Mouse (Mus musculus) ES-Bruce4 (cell line): Measurements from ENCODE around the gene Prl2c1. TPM values are rescaled to one million over a fixed set of nuclear protein-coding genes. Genes with fewer than 3 reads are reported as not detected.
"Not testable (repeated sequence)": the region's sequence is repeated elsewhere in the genome, so short reads cannot be mapped to it uniquely, and the experiment has no call there.

Experiments used
- H3K27ac ChIP-seq: 2 replicates; pipeline ENCODE4 v1.5.1; 2012; ENCODE audit warnings: low read length, inconsistent platforms; ENCODE audit not compliant: insufficient read depth
- H3K27me3 ChIP-seq: 2 replicates; pipeline ENCODE4 v1.6.1; 2012; ENCODE audit warnings: mild to moderate bottlenecking, low read length, inconsistent platforms; ENCODE audit not compliant: control insufficient read depth, poor library complexity, insufficient read depth, severe bottlenecking
- H3K36me3 ChIP-seq: 2 replicates; pipeline ENCODE4 v1.6.1; 2012; ENCODE audit warnings: inconsistent platforms, mild to moderate bottlenecking, low read length, moderate library complexity; ENCODE audit not compliant: control insufficient read depth, poor library complexity, insufficient read depth, severe bottlenecking
- H3K4me1 ChIP-seq: one replicate; pipeline ENCODE4 v1.8.1; 2011; ENCODE audit warnings: low read length; ENCODE audit not compliant: control insufficient read depth, insufficient read depth
- H3K4me3 ChIP-seq: 2 replicates; pipeline ENCODE4 v1.5.1; 2011; ENCODE audit warnings: low read depth, mild to moderate bottlenecking, low read length
- H3K9ac ChIP-seq: 2 replicates; pipeline ENCODE4 v1.6.1; 2012; ENCODE audit warnings: low read depth, mild to moderate bottlenecking, inconsistent platforms; ENCODE audit not compliant: poor library complexity, severe bottlenecking
- H3K9me3 ChIP-seq: replicated peaks from 2 replicates; pipeline ENCODE4 v1.6.1; 2012; ENCODE audit warnings: mild to moderate bottlenecking, low read length, inconsistent platforms; ENCODE audit not compliant: control insufficient read depth, poor library complexity, insufficient read depth, severe bottlenecking
- CTCF ChIP-seq: IDR thresholded peaks from one replicate; pipeline ENCODE4 v1.8.1; 2011; ENCODE audit warnings: low read depth, low read length
- EP300 ChIP-seq: IDR thresholded peaks from 2 replicates; pipeline ENCODE4 v1.6.1; 2011; ENCODE audit warnings: low read depth, low read length; ENCODE audit not compliant: insufficient read depth
- POLR2A ChIP-seq: IDR thresholded peaks from one replicate; pipeline ENCODE4 v1.8.1; 2011; ENCODE audit warnings: low read length; ENCODE audit not compliant: insufficient read depth
- polyA plus RNA-seq: library from polyadenylated mRNA; stranded (reverse); fragments of >200 nt; gene quantifications from 2 replicates; pipeline ENCODE4 v1.2.4, GENCODE M21; 2011; ENCODE audit warnings: low read depth; ENCODE audit not compliant: missing spikeins, insufficient read depth, insufficient read length

Gene Prl2c1
- not detected in 2 replicates for polyA plus RNA-seq

GRCm38 (mm10) chr13:27849042-27849441 lies at the start of gene Prl2c1:
Gene Prl2c1 (plus strand): TSS chr13:27849342.
- H3K36me3 ChIP-seq, result no peaks in the 10 kb centered on the region
- no peak for TF ChIP-seq CTCF
- TF ChIP-seq POLR2A, result no peak
- TF ChIP-seq EP300, result no peak
- no peak within 1 kb of the TSS for H3K4me3 ChIP-seq
- H3K27ac ChIP-seq, result no peak within 1 kb of the TSS
- H3K4me1 ChIP-seq, result no peaks in the 10 kb centered on the region
- H3K9ac ChIP-seq, result no peak within 1 kb of the TSS
- H3K27me3 ChIP-seq, result no peaks in the 10 kb centered on the region
- H3K9me3 ChIP-seq, result no peaks in the 10 kb centered on the region

- Histone ChIP-seq H3K9me3 (no peaks in the 10 kb centered on the region), H3K4me3 (no peak within 1 kb of the TSS), H3K4me1 (no peaks in the 10 kb centered on the region), H3K27ac (no peak within 1 kb of the TSS), H3K36me3 (no peaks in the 10 kb centered on the region), H3K27me3 (no peaks in the 10 kb centered on the region), H3K9ac (no peak within 1 kb of the TSS)
- TF ChIP-seq CTCF, result no peak
- TF ChIP-seq EP300, result no peak
- no peak for TF ChIP-seq POLR2A
Observed at GRCm38 (mm10) chr13:27801354-27801753, 47.8 kb upstream of the Prl2c1 start, which contains the start of gene Prl2a1. Gene Prl2a1 (plus strand): TSS chr13:27801654.

- H3K36me3 ChIP-seq, result no peaks in the 10 kb centered on the region
Observed at GRCm38 (mm10) chr13:27802765-27803164, 46.4 kb upstream of the Prl2c1 start.

GRCm38 (mm10) chr13:27904236-27904635 lies 55.1 kb downstream of the Prl2c1 start:
- H3K4me1 ChIP-seq, H3K4me3 ChIP-seq, H3K36me3 ChIP-seq, H3K9ac ChIP-seq, H3K9me3 ChIP-seq, H3K27ac ChIP-seq, H3K27me3 ChIP-seq: not testable (repeated sequence)

More at GRCm38 (mm10) chr13:27802765-27803164, 46.4 kb upstream of the Prl2c1 start:
- H3K4me3 ChIP-seq, result no peak overlapping the region
- no peaks in the 10 kb centered on the region for H3K4me1 ChIP-seq
- TF ChIP-seq EP300 (no peak), POLR2A (no peak), CTCF (no peak)
- no peak overlapping the region for H3K27ac ChIP-seq
- no peaks in the 10 kb centered on the region for H3K27me3 ChIP-seq
- H3K9ac ChIP-seq, result no peak overlapping the region
- no peaks in the 10 kb centered on the region for H3K9me3 ChIP-seq

Other genes starting within 250 kb of the Prl2c1 start
- not detected in 2 replicates for gene Prl7b1, start 238.8 kb upstream of the Prl2c1 start, polyA plus RNA-seq
- gene Prl7a1, start 206.8 kb upstream of the Prl2c1 start, polyA plus RNA-seq, result 0.96 and 1.1 TPM in 2 replicates
- 1.2 and 2.5 TPM in 2 replicates for gene Prl7a2, start 181.3 kb upstream of the Prl2c1 start, polyA plus RNA-seq
- gene Prl7d1, start 132.6 kb upstream of the Prl2c1 start, polyA plus RNA-seq, result 1.2 TPM in 2 replicates
- not detected in 2 replicates for gene Prl7c1, start 68.5 kb upstream of the Prl2c1 start, polyA plus RNA-seq
- gene Prl2a1, start 47.7 kb upstream of the Prl2c1 start, polyA plus RNA-seq, result 1.3 and 5.5 TPM in 2 replicates
- not detected in 2 replicates for gene Prl4a1, start 166.9 kb downstream of the Prl2c1 start, polyA plus RNA-seq